ENCODE assay signal across 10 mouse cellular contexts in the genomic region with DNA sequence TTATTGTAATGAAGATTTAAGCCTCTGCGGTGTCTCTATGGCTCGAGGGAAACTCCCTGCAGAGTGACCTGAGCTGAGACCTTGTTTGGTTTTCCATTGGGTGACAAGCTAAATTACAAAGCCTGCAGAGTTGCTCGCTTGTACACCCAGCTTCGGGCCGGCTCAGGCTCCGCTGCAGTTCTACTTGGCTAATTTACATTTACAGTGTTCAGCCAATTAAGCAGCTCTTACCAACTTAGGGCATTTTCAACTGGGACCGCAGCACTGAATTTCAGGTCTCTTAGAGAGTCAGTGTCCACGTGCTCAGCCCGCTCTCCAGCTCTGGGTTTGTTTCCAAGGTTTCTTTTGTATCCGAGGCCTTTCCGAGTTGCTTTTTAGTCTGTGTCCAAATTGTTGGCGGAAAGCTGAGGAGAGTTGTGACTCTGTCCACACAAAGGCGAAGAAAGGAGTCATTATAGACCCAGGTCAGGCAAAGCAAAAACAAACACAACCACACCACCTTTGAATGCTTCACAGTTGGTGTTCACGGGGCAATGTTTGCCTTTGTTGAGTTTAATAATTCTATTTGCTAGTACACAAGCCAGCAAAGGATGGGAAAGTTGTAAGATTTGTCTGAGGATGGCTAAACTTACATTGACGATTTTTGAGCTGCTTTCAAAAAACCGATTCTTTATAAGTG.
DNase-seq lines count a peak whose midpoint lies in the region; ATAC-seq and TF ChIP-seq lines count a peak whose summit lies in the region.
"Had no signal": no experiment of that assay in that cellular context is flagged by ENCODE, and none has a peak within 500 bp of the region (broad histone marks: within the 10 kb centered on the region; RNA-seq: fewer than 3 reads in every experiment).

No protein-coding gene starts in this region.

- 0 out of 2 replicates have a peak overlapping the region, but pooled peaks have one; percentile 5 for H3K4me2 ChIP-seq in hindbrain, embryonic 16.5 days (ENCODE audit: low read length)
- H3K4me2 ChIP-seq in limb, embryonic 11.5 days (ENCODE audit: low read depth, severe bottlenecking), result no peak overlapping the region
- H3K4me2 ChIP-seq: limb, embryonic 15.5 days had no signal

- no peaks in the 10 kb centered on the region for H3K36me3 ChIP-seq in hindbrain, embryonic 16.5 days (ENCODE audit: control insufficient read depth, insufficient read depth, low read length)
- H3K36me3 ChIP-seq in limb, embryonic 11.5 days (ENCODE audit: control insufficient read depth, insufficient read depth, low read length), result no peaks in the 10 kb centered on the region
- no peaks in the 10 kb centered on the region for H3K36me3 ChIP-seq in heart, adult 2 months (ENCODE audit: control insufficient read depth, insufficient read depth, low read length)
- H3K36me3 ChIP-seq: limb, embryonic 15.5 days had no signal

- peak; percentile 91 for ATAC-seq in hindbrain, embryonic 16.5 days
- ATAC-seq in limb, embryonic 11.5 days (ENCODE audit: insufficient number of reproducible peaks, low FRiP score, low TSS enrichment, low read depth), result no peak
- no peak for ATAC-seq in erythroid progenitor cell, adult 5-6 weeks (replicated peaks; ENCODE audit: low FRiP score, poor library complexity, severe bottlenecking)

- H3K27ac ChIP-seq in hindbrain, embryonic 16.5 days (ENCODE audit: low read depth, low read length), result no peak overlapping the region
- H3K27ac ChIP-seq in limb, embryonic 11.5 days (replicated peaks; ENCODE audit: low read depth, low read length), result no peak overlapping the region
- no peak overlapping the region for H3K27ac ChIP-seq in heart, adult 2 months
- H3K27ac ChIP-seq: limb, embryonic 15.5 days had no signal

- no peaks in the 10 kb centered on the region for H3K27me3 ChIP-seq in hindbrain, embryonic 16.5 days (replicated peaks; ENCODE audit: control insufficient read depth, insufficient read depth, low read length)
- H3K27me3 ChIP-seq in limb, embryonic 11.5 days (ENCODE audit: control insufficient read depth, insufficient read depth, low read length), result no peaks in the 10 kb centered on the region
- H3K27me3 ChIP-seq in heart, adult 2 months (ENCODE audit: control insufficient read depth, insufficient read depth, low read length), result no peaks in the 10 kb centered on the region
- H3K27me3 ChIP-seq: limb, embryonic 15.5 days had no signal

- no peak overlapping the region for H3K9ac ChIP-seq in hindbrain, embryonic 16.5 days (ENCODE audit: low read depth, low read length)
- no peak overlapping the region for H3K9ac ChIP-seq in limb, embryonic 11.5 days (ENCODE audit: low read length)
- H3K9ac ChIP-seq in heart, adult 2 months (ENCODE audit: low read depth, low read length), result no peak overlapping the region
- H3K9ac ChIP-seq: limb, embryonic 15.5 days had no signal

- no peak for TF ChIP-seq EP300 in heart, adult 2 months (IDR thresholded peaks at IDR 0.05; ENCODE audit: insufficient read depth, low read depth, low read length)

- TF ChIP-seq CTCF in heart, adult 2 months (IDR thresholded peaks at IDR 0.05), result no peak

- peak; percentile 28 for DNase-seq in left cerebral cortex, postnatal 4 days
- DNase-seq in left cerebral cortex, adult 18-20 months (ENCODE audit: low spot score in 2 of 2), result no peak
- peak; percentile 25 for DNase-seq in limb, embryonic 11.5 days (ENCODE audit: low spot score)
- no peak for DNase-seq in heart, adult 2 months
- DNase-seq in adrenal gland, adult (ENCODE audit: inconsistent age in 2 of 2, low spot score in 1 of 2), result no peak
- DNase-seq in cerebellum, adult 9-11 months, result no peak
- DNase-seq: gastrocnemius, postnatal 10 days had no signal

- 17% methylated on average over 16 of the region's 16 CpGs for WGBS in hindbrain, embryonic 16.5 days
- WGBS in limb, embryonic 11.5 days, result 56% methylated on average over 16 of the region's 16 CpGs
- WGBS in heart, adult 2 months, result 83% methylated on average over 16 of the region's 16 CpGs

- no peaks in the 10 kb centered on the region for H3K79me2 ChIP-seq in heart, adult 2 months (replicated peaks; ENCODE audit: control insufficient read depth, insufficient read depth, low read length)

- no peaks in the 10 kb centered on the region for H3K9me3 ChIP-seq in hindbrain, embryonic 16.5 days (ENCODE audit: control insufficient read depth, low read length)
- H3K9me3 ChIP-seq in limb, embryonic 11.5 days (ENCODE audit: control insufficient read depth, low read length), result no peaks in the 10 kb centered on the region
- H3K9me3 ChIP-seq: limb, embryonic 15.5 days had no signal

- peaks cover 8% of the 10 kb centered on the region for H3K4me1 ChIP-seq in hindbrain, embryonic 16.5 days (ENCODE audit: control insufficient read depth, insufficient read depth, low read depth, low read length)
- H3K4me1 ChIP-seq in limb, embryonic 11.5 days (ENCODE audit: control insufficient read depth, insufficient read depth, low read length), result no peaks in the 10 kb centered on the region
- no peaks in the 10 kb centered on the region for H3K4me1 ChIP-seq in heart, adult 2 months (ENCODE audit: control insufficient read depth, insufficient read depth, low read length)
- H3K4me1 ChIP-seq: limb, embryonic 15.5 days had no signal

- no peak overlapping the region for H3K4me3 ChIP-seq in hindbrain, embryonic 16.5 days (ENCODE audit: low read length)
- H3K4me3 ChIP-seq in limb, embryonic 11.5 days (ENCODE audit: low read depth, low read length), result no peak overlapping the region
- no peak overlapping the region for H3K4me3 ChIP-seq in heart, adult 2 months
- H3K4me3 ChIP-seq: limb, embryonic 15.5 days had no signal

- intact Hi-C loops in left cerebral cortex, postnatal 4 days (cut with DNase I), result no loop called here
- intact Hi-C loops in heart, adult 2 months (cut with DNase I), result no loop called here

- no peak for TF ChIP-seq POLR2A in heart, adult 2 months (IDR thresholded peaks at IDR 0.05; ENCODE audit: insufficient read depth, low read depth, low read length)

Comparison
In these comparisons a context has a peak if more than half of its experiments do, and no peak if none do; other contexts are left out.
1. DNase-seq: peak in left cerebral cortex, postnatal 4 days (single experiment) and limb, embryonic 11.5 days (single experiment); none in left cerebral cortex, adult 18-20 months (0 of 2), heart, adult 2 months (0 of 2), adrenal gland, adult (0 of 2) and cerebellum, adult 9-11 months (single experiment).